Mouse (Mus musculus): Measurements from ENCODE around the gene Clnk. TPM values are rescaled to one million over a fixed set of nuclear protein-coding genes. Genes with fewer than 3 reads are reported as not detected.
A peak's percentile ranks its signal among the peaks of the same experiment; 100 is the strongest.

Gene Clnk
- polyA plus RNA-seq, 1 experiment from 2014 or later: 0.12 TPM

DNA sequence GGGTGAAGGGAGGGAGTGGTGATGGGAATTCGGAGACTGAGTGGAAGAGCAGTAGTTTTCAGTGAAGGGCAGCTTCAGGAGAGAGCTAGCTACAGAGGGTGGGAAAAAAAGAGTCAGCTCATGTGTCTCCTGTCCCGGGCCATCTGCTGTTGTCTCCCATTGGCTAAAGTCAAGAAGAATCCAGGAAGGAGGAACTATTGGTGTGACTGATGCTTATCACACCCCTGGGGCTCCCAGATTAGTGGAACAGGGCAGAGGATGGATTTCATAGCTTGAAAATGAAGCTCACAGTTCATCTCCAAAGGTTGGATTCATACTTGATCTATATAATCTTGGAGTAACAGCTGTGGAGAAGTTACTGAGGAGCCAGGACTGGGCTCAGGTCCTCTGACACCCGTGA, 13.6 kb downstream of the Clnk start:
- 78% methylated on average over 3 of the region's 3 CpGs for WGBS
- ATAC-seq (ENCODE audit: low read depth): no peak
- Histone ChIP-seq H3K27ac (ENCODE audit: low read depth, low read length) (no peak overlapping the region), H3K27me3 (ENCODE audit: control insufficient read depth, insufficient read depth, low read length) (no peaks in the 10 kb centered on the region), H3K4me1 (ENCODE audit: control insufficient read depth, insufficient read depth, low read length) (no peaks in the 10 kb centered on the region), H3K4me2 (ENCODE audit: low read depth, low read length) (no peak overlapping the region), H3K4me3 (ENCODE audit: low read depth, low read length) (no peak overlapping the region), H3K9ac (replicated peaks; ENCODE audit: low read depth, low read length) (no peak overlapping the region), H3K36me3 (ENCODE audit: control insufficient read depth, insufficient read depth, low read length) (no peaks in the 10 kb centered on the region), H3K9me3 (ENCODE audit: control insufficient read depth, low read length) (no peaks in the 10 kb centered on the region)

DNA sequence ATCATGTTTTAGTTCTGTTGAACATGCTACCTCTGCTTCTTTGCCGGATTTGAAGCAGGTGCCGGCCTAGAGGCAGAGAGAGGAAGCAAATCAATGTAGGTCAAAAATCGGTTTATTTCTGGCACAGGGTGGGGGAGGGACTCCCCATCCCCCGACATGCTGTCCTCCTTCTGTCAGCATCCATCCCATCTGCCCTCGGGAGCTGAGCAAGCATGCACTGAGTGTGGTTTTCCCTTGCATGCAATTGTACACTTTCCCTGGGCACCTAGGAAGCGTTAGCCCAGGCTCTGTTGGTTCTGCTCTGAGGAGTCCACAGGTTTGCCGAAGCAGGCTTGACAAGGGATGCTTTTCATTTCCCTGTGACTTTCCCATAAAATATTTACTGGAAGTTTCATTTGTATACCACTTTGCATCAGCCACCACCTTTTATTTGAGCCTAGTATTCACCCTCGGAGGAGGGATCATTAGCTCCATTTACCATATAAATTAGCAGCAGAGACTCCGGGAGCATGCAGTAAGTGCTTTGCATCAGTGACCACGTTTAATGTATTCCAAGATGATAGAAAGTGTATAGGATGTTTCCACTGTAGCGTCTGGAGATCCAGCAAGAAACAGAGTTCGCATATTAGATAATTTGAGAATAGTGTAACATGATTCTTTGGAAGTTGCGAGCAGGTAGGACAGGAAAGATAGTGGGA, 14.2 kb downstream of the Clnk start:
- ATAC-seq (ENCODE audit: low read depth): peak; percentile 55; the same call in 1 of the 2 replicates
- Histone ChIP-seq H3K4me3 (ENCODE audit: low read depth, low read length) (no peak overlapping the region), H3K27ac (ENCODE audit: low read depth, low read length) (no peak overlapping the region), H3K9me3 (ENCODE audit: control insufficient read depth, low read length) (no peaks in the 10 kb centered on the region), H3K27me3 (ENCODE audit: control insufficient read depth, insufficient read depth, low read length) (no peaks in the 10 kb centered on the region), H3K4me2 (ENCODE audit: low read depth, low read length) (0 out of 2 replicates have a peak overlapping the region, but pooled peaks have one; percentile 0), H3K9ac (replicated peaks; ENCODE audit: low read depth, low read length) (no peak overlapping the region), H3K4me1 (ENCODE audit: control insufficient read depth, insufficient read depth, low read length) (no peaks in the 10 kb centered on the region), H3K36me3 (ENCODE audit: control insufficient read depth, insufficient read depth, low read length) (no peaks in the 10 kb centered on the region)
- 53% methylated on average over 13 of the region's 13 CpGs for WGBS

DNA sequence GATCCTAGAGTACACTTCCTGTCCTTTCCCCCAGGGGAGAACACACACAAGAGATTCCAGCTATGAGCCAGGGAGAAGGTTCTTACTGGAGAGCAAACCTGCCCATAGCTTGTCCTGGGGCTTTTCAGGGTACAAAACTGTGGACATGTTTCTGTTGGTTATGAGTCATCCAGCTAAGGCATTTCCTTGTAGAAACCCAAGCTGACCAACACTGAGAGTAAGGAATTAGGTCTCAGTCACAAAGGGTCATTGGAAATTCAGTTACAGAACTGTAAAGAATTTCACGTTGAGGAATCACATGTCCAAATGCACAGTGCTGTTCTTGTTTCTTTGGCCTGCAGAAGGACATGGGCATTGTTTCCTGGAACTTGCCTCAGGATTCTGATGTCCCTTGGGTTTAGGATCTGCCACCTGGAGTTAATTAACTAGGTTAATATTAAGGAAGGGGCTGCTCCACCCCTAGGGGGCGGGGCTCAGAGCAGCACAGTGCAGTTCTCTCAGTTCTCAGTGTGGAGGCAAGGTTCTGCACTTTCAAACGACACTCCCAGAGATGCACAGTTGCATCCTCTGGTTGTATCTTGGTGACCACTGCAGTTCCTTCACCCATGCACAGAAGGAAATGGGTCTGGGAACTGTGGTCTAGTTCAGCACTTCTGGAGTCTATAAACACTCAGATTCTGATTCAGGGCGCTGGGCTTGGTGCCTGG, 18.4 kb downstream of the Clnk start:
- Histone ChIP-seq H3K9me3 (ENCODE audit: control insufficient read depth, low read length) (no peaks in the 10 kb centered on the region), H3K27ac (ENCODE audit: low read depth, low read length) (no peak overlapping the region)
- 62% methylated on average over 4 of the region's 4 CpGs for WGBS

DNA sequence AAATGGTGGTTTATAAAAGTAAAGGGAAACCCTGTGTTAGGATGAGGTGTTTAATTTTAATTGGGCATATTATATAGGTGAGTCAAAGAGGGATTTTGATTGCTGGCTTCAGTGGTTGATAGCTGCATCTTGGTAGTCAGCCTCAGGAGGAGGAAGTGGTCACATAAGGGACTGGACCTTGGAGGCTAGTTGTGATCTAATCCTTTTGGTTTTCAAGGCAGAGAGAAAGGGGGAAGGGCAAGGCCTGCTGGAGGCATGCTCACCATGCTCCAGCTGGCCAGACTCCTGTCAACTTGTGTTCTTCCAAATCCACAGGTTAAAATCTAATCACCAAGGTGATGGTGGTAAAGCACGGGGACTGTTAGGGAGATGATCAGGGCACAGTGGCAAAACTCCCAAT, 19.0 kb downstream of the Clnk start:
- no peak for ATAC-seq (ENCODE audit: low read depth)
- 84% methylated on average over 1 of the region's 1 CpGs for WGBS
- no peak overlapping the region for H3K27ac ChIP-seq (ENCODE audit: low read depth, low read length)

More for the DNA sequence above, 18.4 kb downstream of the Clnk start:
- no peak overlapping the region for H3K9ac ChIP-seq (replicated peaks; ENCODE audit: low read depth, low read length)
- H3K4me3 ChIP-seq (ENCODE audit: low read depth, low read length): no peak overlapping the region
- H3K27me3 ChIP-seq (ENCODE audit: control insufficient read depth, insufficient read depth, low read length): no peaks in the 10 kb centered on the region
- H3K36me3 ChIP-seq (ENCODE audit: control insufficient read depth, insufficient read depth, low read length): no peaks in the 10 kb centered on the region
- H3K4me1 ChIP-seq (ENCODE audit: control insufficient read depth, insufficient read depth, low read length): no peaks in the 10 kb centered on the region
- H3K4me2 ChIP-seq (ENCODE audit: low read depth, low read length): no peak overlapping the region
- ATAC-seq (ENCODE audit: low read depth): no peak

DNA sequence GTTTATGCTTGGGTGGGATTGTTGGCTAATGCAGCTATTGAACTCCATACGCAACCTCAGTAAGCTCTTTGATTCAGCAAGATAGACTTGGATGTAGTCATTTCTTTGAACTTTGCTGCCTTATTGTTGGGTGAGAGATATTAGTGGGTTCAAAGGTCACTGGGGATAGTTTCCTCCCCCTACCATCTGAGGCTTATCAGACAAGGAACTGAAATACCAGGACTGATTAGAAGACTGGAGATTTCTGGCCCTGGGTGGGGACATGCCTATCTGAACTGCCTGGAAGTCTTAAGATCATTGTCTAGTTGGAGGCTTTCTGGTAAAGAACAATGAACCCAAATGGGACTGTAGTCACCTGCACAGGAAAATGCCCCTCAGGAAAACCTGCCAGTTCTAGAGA, 26.4 kb downstream of the Clnk start:
- ATAC-seq (ENCODE audit: low read depth): no peak
- WGBS: 94% methylated on average over 1 of the region's 1 CpGs

More for the DNA sequence above, 19.0 kb downstream of the Clnk start:
- H3K36me3 ChIP-seq (ENCODE audit: control insufficient read depth, insufficient read depth, low read length): no peaks in the 10 kb centered on the region
- H3K27me3 ChIP-seq (ENCODE audit: control insufficient read depth, insufficient read depth, low read length): no peaks in the 10 kb centered on the region
- no peak overlapping the region for H3K9ac ChIP-seq (replicated peaks; ENCODE audit: low read depth, low read length)
- no peak overlapping the region for H3K4me3 ChIP-seq (ENCODE audit: low read depth, low read length)
- no peaks in the 10 kb centered on the region for H3K4me1 ChIP-seq (ENCODE audit: control insufficient read depth, insufficient read depth, low read length)
- H3K4me2 ChIP-seq (ENCODE audit: low read depth, low read length): no peak overlapping the region
- H3K9me3 ChIP-seq (ENCODE audit: control insufficient read depth, low read length): no peaks in the 10 kb centered on the region

DNA sequence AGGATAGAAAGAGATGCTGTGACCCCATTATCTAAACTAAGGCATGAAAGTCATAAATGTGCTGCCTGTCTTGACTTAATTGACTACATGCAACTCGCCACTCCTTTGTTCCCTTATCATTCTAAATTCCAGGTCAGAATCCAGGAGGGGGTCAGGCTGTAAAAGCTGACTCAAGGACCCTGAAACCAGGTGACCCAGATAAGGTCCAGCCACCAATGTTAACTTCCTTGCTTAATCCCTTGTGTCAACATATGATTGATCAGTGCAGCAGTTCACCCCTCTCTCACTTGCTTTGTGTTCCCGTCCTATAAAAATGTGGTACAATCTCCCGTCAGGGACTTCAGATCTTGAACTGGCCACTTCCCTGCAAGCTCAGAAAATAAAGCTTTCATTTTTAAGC, 31.1 kb downstream of the Clnk start:
- no peaks in the 10 kb centered on the region for H3K4me1 ChIP-seq (ENCODE audit: control insufficient read depth, insufficient read depth, low read length)
- H3K36me3 ChIP-seq (ENCODE audit: control insufficient read depth, insufficient read depth, low read length): no peaks in the 10 kb centered on the region
- WGBS: 26% methylated on average over 3 of the region's 3 CpGs
- H3K27me3 ChIP-seq (ENCODE audit: control insufficient read depth, insufficient read depth, low read length): no peaks in the 10 kb centered on the region
- no peak for ATAC-seq (ENCODE audit: low read depth)
- H3K9me3 ChIP-seq (ENCODE audit: control insufficient read depth, low read length): no peaks in the 10 kb centered on the region
- no peak overlapping the region for H3K4me3 ChIP-seq (ENCODE audit: low read depth, low read length)
- H3K9ac ChIP-seq (replicated peaks; ENCODE audit: low read depth, low read length): no peak overlapping the region
- H3K27ac ChIP-seq (ENCODE audit: low read depth, low read length): no peak overlapping the region
- no peak overlapping the region for H3K4me2 ChIP-seq (ENCODE audit: low read depth, low read length)

More for the DNA sequence above, 26.4 kb downstream of the Clnk start:
- no peaks in the 10 kb centered on the region for H3K36me3 ChIP-seq (ENCODE audit: control insufficient read depth, insufficient read depth, low read length)
- H3K9me3 ChIP-seq (ENCODE audit: control insufficient read depth, low read length): no peaks in the 10 kb centered on the region
- H3K4me1 ChIP-seq (ENCODE audit: control insufficient read depth, insufficient read depth, low read length): no peaks in the 10 kb centered on the region
- no peak overlapping the region for H3K4me2 ChIP-seq (ENCODE audit: low read depth, low read length)
- H3K4me3 ChIP-seq (ENCODE audit: low read depth, low read length): no peak overlapping the region
- no peak overlapping the region for H3K9ac ChIP-seq (replicated peaks; ENCODE audit: low read depth, low read length)
- no peak overlapping the region for H3K27ac ChIP-seq (ENCODE audit: low read depth, low read length)
- H3K27me3 ChIP-seq (ENCODE audit: control insufficient read depth, insufficient read depth, low read length): no peaks in the 10 kb centered on the region

GRCm38 (mm10) chr5:38844312-38844711, 32.3 kb downstream of the Clnk start:
- Histone ChIP-seq H3K4me1 (ENCODE audit: control insufficient read depth, insufficient read depth, low read length) (no peaks in the 10 kb centered on the region), H3K9me3 (ENCODE audit: control insufficient read depth, low read length) (no peaks in the 10 kb centered on the region), H3K27ac (ENCODE audit: low read depth, low read length) (no peak overlapping the region), H3K4me3 (ENCODE audit: low read depth, low read length) (no peak overlapping the region), H3K27me3 (ENCODE audit: control insufficient read depth, insufficient read depth, low read length) (no peaks in the 10 kb centered on the region), H3K36me3 (ENCODE audit: control insufficient read depth, insufficient read depth, low read length) (no peaks in the 10 kb centered on the region), H3K9ac (replicated peaks; ENCODE audit: low read depth, low read length) (no peak overlapping the region), H3K4me2 (ENCODE audit: low read depth, low read length) (no peak overlapping the region)
- WGBS: 91% methylated on average over 2 of the region's 2 CpGs
- no peak for ATAC-seq (ENCODE audit: low read depth)

DNA sequence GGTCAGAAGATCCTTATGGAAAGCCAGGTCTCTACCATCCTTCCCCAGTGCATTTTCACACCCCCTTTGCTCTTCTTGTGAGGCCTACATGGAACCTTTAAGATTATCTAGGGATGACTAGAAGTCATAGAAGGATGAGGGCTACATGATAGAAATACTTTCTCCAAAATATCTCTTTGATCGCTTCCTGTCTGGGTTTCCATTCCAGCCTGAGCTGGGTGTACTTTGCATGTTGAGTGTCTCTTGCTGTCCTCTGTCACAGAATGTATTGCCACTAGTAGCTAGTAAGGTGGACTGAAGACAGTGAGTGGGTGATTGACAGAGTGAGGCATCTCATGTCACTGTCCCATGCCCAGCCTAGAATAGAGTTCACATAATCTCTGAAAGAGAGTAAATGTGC, 36.6 kb downstream of the Clnk start:
- H3K4me1 ChIP-seq (ENCODE audit: control insufficient read depth, insufficient read depth, low read length): no peaks in the 10 kb centered on the region
- H3K4me2 ChIP-seq (ENCODE audit: low read depth, low read length): no peak overlapping the region
- no peak for ATAC-seq (ENCODE audit: low read depth)
- H3K9me3 ChIP-seq (ENCODE audit: control insufficient read depth, low read length): no peaks in the 10 kb centered on the region
- H3K9ac ChIP-seq (replicated peaks; ENCODE audit: low read depth, low read length): no peak overlapping the region
- H3K27me3 ChIP-seq (ENCODE audit: control insufficient read depth, insufficient read depth, low read length): no peaks in the 10 kb centered on the region
- H3K4me3 ChIP-seq (ENCODE audit: low read depth, low read length): no peak overlapping the region
- 100% methylated on average over 1 of the region's 1 CpGs for WGBS
- no peak overlapping the region for H3K27ac ChIP-seq (ENCODE audit: low read depth, low read length)
- no peaks in the 10 kb centered on the region for H3K36me3 ChIP-seq (ENCODE audit: control insufficient read depth, insufficient read depth, low read length)

GRCm38 (mm10) chr5:38827310-38827709, 49.3 kb downstream of the Clnk start:
- H3K4me3 ChIP-seq (ENCODE audit: low read depth, low read length): no peak overlapping the region
- 79% methylated on average over 6 of the region's 6 CpGs for WGBS
- H3K4me2 ChIP-seq (ENCODE audit: low read depth, low read length): no peak overlapping the region
- no peaks in the 10 kb centered on the region for H3K27me3 ChIP-seq (ENCODE audit: control insufficient read depth, insufficient read depth, low read length)
- no peak overlapping the region for H3K27ac ChIP-seq (ENCODE audit: low read depth, low read length)
- no peak overlapping the region for H3K9ac ChIP-seq (replicated peaks; ENCODE audit: low read depth, low read length)
- H3K36me3 ChIP-seq (ENCODE audit: control insufficient read depth, insufficient read depth, low read length): no peaks in the 10 kb centered on the region
- H3K9me3 ChIP-seq (ENCODE audit: control insufficient read depth, low read length): no peaks in the 10 kb centered on the region
- ATAC-seq (ENCODE audit: low read depth): no peak
- H3K4me1 ChIP-seq (ENCODE audit: control insufficient read depth, insufficient read depth, low read length): no peaks in the 10 kb centered on the region
